Mouse (Mus musculus): Measurements from ENCODE around the gene Cyb5r1.

The Cyb5r1 gene

GRCm38 (mm10) chr1:134405509-134406413 lies at the start of gene Cyb5r1:
Cyb5r1 (plus strand) TSS chr1:134405559.
- DNase-seq (ENCODE audit: low spot score in 2 of 2) = peak; percentile 63 to 65

- no peak for DNase-seq (ENCODE audit: low spot score in 2 of 2)
These were observed 47.9 kb upstream of the Cyb5r1 start for GRCm38 (mm10) chr1:134357461-134357860.

GRCm38 (mm10) chr1:134360656-134361055 lies 44.7 kb upstream of the Cyb5r1 start:
- no peak for DNase-seq (ENCODE audit: low spot score in 2 of 2)

GRCm38 (mm10) chr1:134361195-134361856 lies 44.0 kb upstream of the Cyb5r1 start:
- peak in 1 of 2 experiments; percentile 48 for DNase-seq (ENCODE audit: low spot score in 2 of 2)

- DNase-seq (ENCODE audit: low spot score in 2 of 2) = peak; percentile 97
These were observed 43.5 kb upstream of the Cyb5r1 start, which contains the start of gene Tmem183a for GRCm38 (mm10) chr1:134361857-134362212. Tmem183a (minus strand) TSS chr1:134361979.

- DNase-seq (ENCODE audit: low spot score in 2 of 2) = no peak
These were observed 42.2 kb upstream of the Cyb5r1 start for GRCm38 (mm10) chr1:134363194-134363593.

- no peak for DNase-seq (ENCODE audit: low spot score in 2 of 2)
These were observed 39.9 kb upstream of the Cyb5r1 start for GRCm38 (mm10) chr1:134365491-134365890.

- peak; percentile 53 to 74 for DNase-seq (ENCODE audit: low spot score in 2 of 2)
These were observed 36.5 kb upstream of the Cyb5r1 start for GRCm38 (mm10) chr1:134368777-134369337.

GRCm38 (mm10) chr1:134374124-134374523 lies 31.2 kb upstream of the Cyb5r1 start:
- DNase-seq (ENCODE audit: low spot score in 2 of 2) = no peak

- DNase-seq (ENCODE audit: low spot score in 2 of 2) = no peak
These were observed 24.3 kb upstream of the Cyb5r1 start for GRCm38 (mm10) chr1:134381051-134381450.

- DNase-seq (ENCODE audit: low spot score in 2 of 2) = peak; percentile 35 to 41
These were observed 23.3 kb upstream of the Cyb5r1 start for GRCm38 (mm10) chr1:134381795-134382625.

GRCm38 (mm10) chr1:134384581-134384980 lies 20.8 kb upstream of the Cyb5r1 start:
- DNase-seq (ENCODE audit: low spot score in 2 of 2) = no peak

GRCm38 (mm10) chr1:134385176-134385575 lies 20.2 kb upstream of the Cyb5r1 start:
- DNase-seq (ENCODE audit: low spot score in 2 of 2) = no peak

- DNase-seq (ENCODE audit: low spot score in 2 of 2) = no peak
These were observed 19.7 kb upstream of the Cyb5r1 start, which contains the start of gene 4933406M09Rik for GRCm38 (mm10) chr1:134385666-134386065. 4933406M09Rik (plus strand) TSS chr1:134385940.

- DNase-seq (ENCODE audit: low spot score in 2 of 2) = no peak
These were observed 11.5 kb upstream of the Cyb5r1 start for GRCm38 (mm10) chr1:134393827-134394226.

GRCm38 (mm10) chr1:134398210-134398609 lies 7.1 kb upstream of the Cyb5r1 start:
- no peak for DNase-seq (ENCODE audit: low spot score in 2 of 2)

GRCm38 (mm10) chr1:134399735-134400134 lies 5.6 kb upstream of the Cyb5r1 start:
- DNase-seq (ENCODE audit: low spot score in 2 of 2) = no peak

- no peak for DNase-seq (ENCODE audit: low spot score in 2 of 2)
These were observed 1.0 kb downstream of the Cyb5r1 start for GRCm38 (mm10) chr1:134406414-134406771.

GRCm38 (mm10) chr1:134408080-134408479 lies 2.7 kb downstream of the Cyb5r1 start:
- no peak for DNase-seq (ENCODE audit: low spot score in 2 of 2)

- no peak for DNase-seq (ENCODE audit: low spot score in 2 of 2)
These were observed 6.6 kb downstream of the Cyb5r1 start for GRCm38 (mm10) chr1:134411706-134412629.
